Mouse (Mus musculus) kidney, adult 2 months (tissue): Measurements from ENCODE around the gene Zfp74. TPM values are rescaled to one million over a fixed set of nuclear protein-coding genes. Genes with fewer than 3 reads are reported as not detected.

Experiments used
- DNase-seq: peaks from one replicate; pipeline ENCODE4 v3.0.0; 2021
- H3K27ac ChIP-seq: fragments of 200-500 bp; 2 replicates; pipeline ENCODE4 v1.5.1; 2012; ENCODE audit warnings: low read depth, low read length, control low read depth, inconsistent platforms; ENCODE audit not compliant: insufficient read depth
- H3K27me3 ChIP-seq: fragments of 200-500 bp; replicated peaks from 2 replicates; pipeline ENCODE4 v1.6.1; 2012; ENCODE audit warnings: mild to moderate bottlenecking, moderate library complexity, low read length, inconsistent platforms; ENCODE audit not compliant: control insufficient read depth, insufficient read depth
- H3K36me3 ChIP-seq: fragments of 200-500 bp; 2 replicates; pipeline ENCODE4 v1.6.1; 2012; ENCODE audit warnings: mild to moderate bottlenecking, moderate library complexity, low read length, inconsistent platforms; ENCODE audit not compliant: control insufficient read depth, insufficient read depth
- H3K4me1 ChIP-seq: fragments of 200-500 bp; 2 replicates; pipeline ENCODE4 v1.6.1; 2011; ENCODE audit warnings: low read length; ENCODE audit not compliant: control insufficient read depth, insufficient read depth
- H3K4me3 ChIP-seq: fragments of 200-500 bp; 2 replicates; pipeline ENCODE4 v1.5.1; 2011; ENCODE audit warnings: mild to moderate bottlenecking, low read depth, low read length, control low read depth; ENCODE audit not compliant: insufficient read depth
- CTCF ChIP-seq: fragments of 200-500 bp; conservative IDR thresholded peaks from 2 replicates; pipeline ENCODE4 v1.5.1; 2011; ENCODE audit warnings: low read depth, mild to moderate bottlenecking, control low read depth, low read length, moderate library complexity, mixed read lengths; ENCODE audit not compliant: insufficient read depth, insufficient read length
- POLR2A ChIP-seq: fragments of 200-500 bp; IDR thresholded peaks from one replicate; pipeline ENCODE4 v1.6.1; 2011; ENCODE audit warnings: low read depth, low read length, control low read depth
- WGBS: fragments of 180-500 bp; shearing (Covaris S2); methylation state at CpG from one replicate; pipeline ENCODE4 v1.1.7; 2018; 5-methylcytosine and 5-hydroxymethylcytosine counted together
- polyA plus RNA-seq: library from polyadenylated mRNA; depleted of rRNA; stranded (reverse); fragments of >200 nt; gene quantifications from 2 replicates; pipeline ENCODE4 v1.2.3, GENCODE M21; 2012; rRNA removed

Zfp74 gene
- polyA plus RNA-seq, 1 experiment, result 4.7 TPM

DNA sequence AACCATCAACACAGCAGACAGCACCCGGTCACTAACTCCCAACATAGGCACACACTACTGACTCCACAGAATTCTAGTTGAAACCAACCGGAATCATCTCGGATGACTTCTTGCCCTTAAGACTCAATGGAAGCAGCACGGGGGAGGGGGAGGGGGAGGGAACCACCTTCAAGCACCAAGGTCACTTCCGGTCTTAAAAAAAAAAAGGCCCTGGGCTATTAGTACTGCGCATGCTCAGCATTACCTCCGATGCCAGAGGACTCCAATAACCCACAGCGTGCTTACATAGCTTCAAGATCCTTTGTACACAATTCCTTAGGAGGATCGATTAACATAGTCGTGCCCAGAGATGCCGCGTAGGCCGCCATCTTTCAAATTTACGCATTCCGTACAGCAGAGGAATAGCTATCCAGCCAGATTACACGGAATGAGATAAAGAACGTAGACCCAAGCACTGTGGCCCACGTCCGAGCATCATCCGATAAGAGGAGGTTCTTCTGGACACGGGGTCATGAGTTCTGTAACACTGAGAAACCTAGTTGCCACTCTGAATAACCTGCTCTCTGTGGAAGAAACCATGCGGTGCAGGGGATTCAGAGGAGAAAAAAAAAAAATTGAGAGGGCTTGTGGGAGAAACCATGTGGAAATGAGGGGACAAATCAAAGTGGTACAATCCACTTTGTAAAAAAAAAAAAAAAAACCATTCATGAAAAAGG, 47.8 kb downstream of the Zfp74 start, which contains the start of gene Zfp27:
Gene Zfp27 (minus strand): TSS at position 607 of the 716 bp plus-strand sequence.
- Histone ChIP-seq H3K36me3 (no peaks in the 10 kb centered on the region), H3K4me3 (peak within 1 kb of the TSS; percentile 93), H3K27ac (peak within 1 kb of the TSS; percentile 98), H3K27me3 (no peaks in the 10 kb centered on the region), H3K4me1 (no peaks in the 10 kb centered on the region)
- WGBS, result under 1% methylated on average over 22 of the region's 22 CpGs
- TF ChIP-seq POLR2A (no peak), CTCF (no peak)
- DNase-seq, result peak; percentile 92

GRCm38 (mm10) chr7:29904101-29904500, 49.8 kb downstream of the Zfp74 start:
- no peak overlapping the region for H3K27ac ChIP-seq
- H3K4me3 ChIP-seq, result no peak overlapping the region
- H3K36me3 ChIP-seq, result no peaks in the 10 kb centered on the region
- DNase-seq, result no peak
- TF ChIP-seq POLR2A, result no peak
- no peak for TF ChIP-seq CTCF
- no peaks in the 10 kb centered on the region for H3K27me3 ChIP-seq
- no peaks in the 10 kb centered on the region for H3K4me1 ChIP-seq
- WGBS, result 91% methylated on average over 4 of the region's 4 CpGs

- WGBS, result 98% methylated on average over 4 of the region's 4 CpGs
- DNase-seq, result no peak
- Histone ChIP-seq H3K4me1 (no peaks in the 10 kb centered on the region), H3K27me3 (no peaks in the 10 kb centered on the region), H3K4me3 (no peak overlapping the region), H3K27ac (no peak overlapping the region), H3K36me3 (peaks cover 29% of the 10 kb centered on the region)
- TF ChIP-seq POLR2A, result no peak
- TF ChIP-seq CTCF, result no peak
These were observed 55.5 kb downstream of the Zfp74 start for GRCm38 (mm10) chr7:29898351-29898750.

- H3K27me3 ChIP-seq, result no peaks in the 10 kb centered on the region
- DNase-seq, result no peak
- 96% methylated on average over 4 of the region's 4 CpGs for WGBS
- H3K27ac ChIP-seq, result no peak overlapping the region
- no peak overlapping the region for H3K4me3 ChIP-seq
- H3K4me1 ChIP-seq, result no peaks in the 10 kb centered on the region
- no peak for TF ChIP-seq POLR2A
- peaks cover 25% of the 10 kb centered on the region for H3K36me3 ChIP-seq
These were observed 61.1 kb downstream of the Zfp74 start for GRCm38 (mm10) chr7:29892756-29893155.

DNA sequence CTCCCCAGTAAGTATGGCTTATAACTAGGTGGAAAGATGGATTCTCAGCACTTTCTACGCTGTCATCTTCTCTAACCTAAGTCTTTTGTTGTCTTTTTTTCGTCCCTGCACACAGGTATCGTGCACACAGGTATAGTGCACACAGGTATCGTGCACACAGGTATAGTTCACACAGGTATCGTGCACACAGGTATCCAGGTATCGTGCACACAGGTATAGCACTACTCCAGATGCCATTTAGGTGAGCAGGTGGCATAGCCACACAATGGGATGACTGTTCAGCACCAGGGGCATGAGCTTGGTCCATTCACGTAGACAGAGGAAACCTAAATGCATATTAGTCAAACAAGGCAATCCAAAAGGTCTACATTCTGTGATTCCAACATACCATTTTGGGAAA, 63.4 kb downstream of the Zfp74 start:
- H3K36me3 ChIP-seq, result peaks cover 13% of the 10 kb centered on the region
- no peak for DNase-seq
- H3K4me1 ChIP-seq, result no peaks in the 10 kb centered on the region
- WGBS, result 97% methylated on average over 7 of the region's 7 CpGs
- H3K4me3 ChIP-seq, result no peak overlapping the region
- TF ChIP-seq CTCF (no peak), POLR2A (no peak)
- no peaks in the 10 kb centered on the region for H3K27me3 ChIP-seq
- no peak overlapping the region for H3K27ac ChIP-seq

DNA sequence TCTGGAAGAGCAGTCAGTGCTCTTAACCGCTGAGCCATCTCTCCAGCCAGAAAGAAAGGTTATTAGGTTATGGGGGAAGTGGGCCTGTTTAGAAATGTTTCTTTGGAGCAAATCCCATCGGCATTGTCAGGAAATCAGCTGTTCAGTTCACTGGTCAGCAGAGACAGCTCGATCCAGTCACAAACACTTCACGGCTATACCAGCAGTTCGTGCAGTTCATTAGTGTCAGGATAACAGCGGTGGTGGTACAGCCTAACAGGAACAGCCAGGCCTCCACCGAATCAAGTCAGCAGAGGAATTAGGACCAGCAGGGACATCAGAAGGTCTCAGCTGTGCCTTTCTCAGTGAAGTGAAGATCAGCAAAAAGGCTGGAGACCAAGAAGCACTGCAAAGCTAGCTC, 73.0 kb downstream of the Zfp74 start:
- DNase-seq, result no peak
- Histone ChIP-seq H3K27ac (no peak overlapping the region), H3K36me3 (no peaks in the 10 kb centered on the region), H3K4me1 (no peaks in the 10 kb centered on the region), H3K27me3 (no peaks in the 10 kb centered on the region), H3K4me3 (no peak overlapping the region)
- WGBS, result 73% methylated on average over 7 of the region's 7 CpGs
- TF ChIP-seq POLR2A, result no peak
- TF ChIP-seq CTCF, result no peak

Other genes with a start within 250 kb of the Zfp74 start
- 0.03 TPM in 1 of 2 replicates, not detected in the other for gene Catsperg2, start 227.1 kb downstream of the Zfp74 start, polyA plus RNA-seq
- gene Zfp84, start 185.5 kb downstream of the Zfp74 start, polyA plus RNA-seq, result 5.5 and 5.7 TPM in 2 replicates
- 3.6 and 3.8 TPM in 2 replicates for gene Zfp30, start 170.1 kb downstream of the Zfp74 start, polyA plus RNA-seq
- 2.6 and 3.3 TPM in 2 replicates for gene Zfp790, start 138.0 kb downstream of the Zfp74 start, polyA plus RNA-seq
- 0.48 and 0.61 TPM in 2 replicates for gene Zfp940, start 100.4 kb downstream of the Zfp74 start, polyA plus RNA-seq
- gene Zfp420, start 94.1 kb downstream of the Zfp74 start, polyA plus RNA-seq, result 1.7 and 1.8 TPM in 2 replicates
- 2.1 and 2.4 TPM in 2 replicates for gene Zfp27, start 47.5 kb downstream of the Zfp74 start, polyA plus RNA-seq
- gene Zfp383, start 45.9 kb downstream of the Zfp74 start, polyA plus RNA-seq, result 1.1 and 1.5 TPM in 2 replicates
- 4.5 and 5.0 TPM in 2 replicates for gene Zfp568, start 29.9 kb upstream of the Zfp74 start, polyA plus RNA-seq
- gene Zfp14, start 97.3 kb upstream of the Zfp74 start, polyA plus RNA-seq, result 1.7 and 1.9 TPM in 2 replicates
- gene Zfp82, start 118.8 kb upstream of the Zfp74 start, polyA plus RNA-seq, result 0.29 and 0.42 TPM in 2 replicates
- 0.07 TPM in 1 of 2 replicates, not detected in the other for gene Gm26920, start 136.3 kb upstream of the Zfp74 start, polyA plus RNA-seq
- gene Zfp566, start 136.4 kb upstream of the Zfp74 start, polyA plus RNA-seq, result 1.4 and 2.1 TPM in 2 replicates
- gene Zfp260, start 140.7 kb upstream of the Zfp74 start, polyA plus RNA-seq, result 13.2 and 18.1 TPM in 2 replicates
- gene Zfp382, start 167.9 kb upstream of the Zfp74 start, polyA plus RNA-seq, result 0.64 and 1.4 TPM in 2 replicates
- gene Zfp146, start 215.7 kb upstream of the Zfp74 start, polyA plus RNA-seq, result 11.1 and 11.8 TPM in 2 replicates
- 76.0 and 141 TPM in 2 replicates for gene Cox7a1, start 230.1 kb upstream of the Zfp74 start, polyA plus RNA-seq
- 724 and 781 TPM in 2 replicates for gene Capns1, start 244.7 kb upstream of the Zfp74 start, polyA plus RNA-seq